ENCODE assay signal across 11 mouse cellular contexts in genomic region chr2:122916772-122917171, GRCm38 (mm10).
DNase-seq lines count a peak whose midpoint lies in the region; ATAC-seq lines count a peak whose summit lies in the region.
"Had no signal": no experiment of that assay in that cellular context is flagged by ENCODE, and none has a peak within 500 bp of the region (broad histone marks: within the 10 kb centered on the region; RNA-seq: fewer than 3 reads in every experiment).

No protein-coding gene starts in this region.

- no peaks in the 10 kb centered on the region for H3K4me1 ChIP-seq in embryonic facial prominence, embryonic 14.5 days (ENCODE audit: control insufficient read depth, insufficient read depth, low read length)

- no peak overlapping the region for H3K4me2 ChIP-seq in embryonic facial prominence, embryonic 14.5 days (ENCODE audit: low read depth, low read length)

- no peaks in the 10 kb centered on the region for H3K9me3 ChIP-seq in embryonic facial prominence, embryonic 14.5 days (ENCODE audit: control insufficient read depth, low read length)

- H3K4me3 ChIP-seq in embryonic facial prominence, embryonic 14.5 days (ENCODE audit: low read depth, low read length): no peak overlapping the region
- H3K4me3 ChIP-seq: erythroblast, embryonic 14.5 days had no signal

- H3K36me3 ChIP-seq in embryonic facial prominence, embryonic 14.5 days (ENCODE audit: control insufficient read depth, insufficient read depth, low read length): no peaks in the 10 kb centered on the region

- DNase-seq in cerebellum, postnatal 14 days: peak; percentile 20 to 26
- no peak for DNase-seq in cerebellum, adult 11-12 months
- DNase-seq in left cerebral cortex, adult 11 months (ENCODE audit: low spot score): peak; percentile 17
- DNase-seq in left cerebral cortex, adult 8-10 months (ENCODE audit: low spot score in 2 of 2): no peak
- peak; percentile 51 for DNase-seq in embryonic facial prominence, embryonic 14.5 days (ENCODE audit: low spot score)
- peak; percentile 6 for DNase-seq in retina, postnatal 7 days (ENCODE audit: low read depth, low spot score)
- no peak for DNase-seq in natural killer cell, adult 2 months (ENCODE audit: low spot score in 2 of 2)
- DNase-seq in Muller cell, postnatal 12 days (ENCODE audit: inconsistent ontology term): no peak
- DNase-seq: lung, adult 18-20 months had no signal

- 90% methylated on average over 1 of the region's 1 CpGs for WGBS in embryonic facial prominence, embryonic 14.5 days

- H3K27ac ChIP-seq in embryonic facial prominence, embryonic 14.5 days (replicated peaks; ENCODE audit: low read depth, low read length): no peak overlapping the region

- H3K27me3 ChIP-seq in embryonic facial prominence, embryonic 14.5 days (replicated peaks; ENCODE audit: control insufficient read depth, insufficient read depth, low read length): no peaks in the 10 kb centered on the region

- no peak overlapping the region for H3K9ac ChIP-seq in embryonic facial prominence, embryonic 14.5 days (ENCODE audit: low read depth, low read length)

- no peak for ATAC-seq in embryonic facial prominence, embryonic 14.5 days (ENCODE audit: low read depth)
- ATAC-seq: inflammation-experienced regulatory T-cells, adult 6 months had no signal

Comparison
In these comparisons a context has a peak if more than half of its experiments do, and no peak if none do; other contexts are left out.
1. DNase-seq: peak in cerebellum, postnatal 14 days (2 of 2), left cerebral cortex, adult 11 months (single experiment), embryonic facial prominence, embryonic 14.5 days (single experiment) and retina, postnatal 7 days (single experiment); none in cerebellum, adult 11-12 months (single experiment), left cerebral cortex, adult 8-10 months (0 of 2), natural killer cell, adult 2 months (0 of 2) and Muller cell, postnatal 12 days (single experiment).